Mouse (Mus musculus) hindbrain, embryonic 14.5 days (tissue): Measurements from ENCODE around the gene Tdo2. TPM values are rescaled to one million over a fixed set of nuclear protein-coding genes. Genes with fewer than 3 reads are reported as not detected.

Source experiments
- ATAC-seq: fragments of 200-750 bp; cut with Nextera tagmentation; 2 replicates; pipeline ENCODE4 v1.8.0; 2017; ENCODE audit warnings: moderate number of reproducible peaks, mild to moderate bottlenecking, moderate TSS enrichment, moderate library complexity; ENCODE audit not compliant: low FRiP score
- DNase-seq: peaks from one replicate; pipeline ENCODE4 v3.0.0-alpha.2; 2015; ENCODE audit warnings: low spot score
- H3K27ac ChIP-seq: fragments of 300-500 bp; sonication (generic); 2 replicates; pipeline ENCODE4 v1.5.1; 2014; ENCODE audit warnings: mild to moderate bottlenecking, moderate library complexity
- H3K27me3 ChIP-seq: fragments of 300-500 bp; sonication (generic); 2 replicates; pipeline ENCODE4 v1.6.1; 2014; ENCODE audit warnings: mild to moderate bottlenecking, low read length, mixed read lengths; ENCODE audit not compliant: control insufficient read depth, insufficient read depth
- H3K36me3 ChIP-seq: fragments of 300-500 bp; sonication (generic); replicated peaks from 2 replicates; pipeline ENCODE4 v1.6.1; 2014; ENCODE audit not compliant: control insufficient read depth, insufficient read depth
- H3K4me1 ChIP-seq: fragments of 300-500 bp; sonication (generic); replicated peaks from 2 replicates; pipeline ENCODE4 v1.6.1; 2014; ENCODE audit warnings: antibody characterized with exemption, low read length, mixed read lengths; ENCODE audit not compliant: control insufficient read depth, insufficient read depth
- H3K4me2 ChIP-seq: fragments of 300-500 bp; sonication (generic); replicated peaks from 2 replicates; pipeline ENCODE4 v1.6.1; 2014; ENCODE audit warnings: mild to moderate bottlenecking, moderate library complexity
- H3K4me3 ChIP-seq: fragments of 300-500 bp; sonication (generic); replicated peaks from 2 replicates; pipeline ENCODE4 v1.5.1; 2014; ENCODE audit warnings: mild to moderate bottlenecking, low read length
- H3K9ac ChIP-seq: fragments of 300-500 bp; sonication (generic); 2 replicates; pipeline ENCODE4 v1.6.1; 2014
- H3K9me3 ChIP-seq: fragments of 300-500 bp; sonication (generic); 2 replicates; pipeline ENCODE4 v1.6.1; 2016; ENCODE audit warnings: low read length; ENCODE audit not compliant: control insufficient read depth
- WGBS: fragments of 180-500 bp; shearing (Covaris S2); extraction: QIAGEN DNeasy Blood & Tissue Kit; methylation state at CpG from one replicate; pipeline ENCODE4 v1.1.7; 2014; 5-methylcytosine and 5-hydroxymethylcytosine counted together
- polyA plus RNA-seq: library from polyadenylated mRNA; unstranded; fragments of >200 nt; fragmentation: Nextera tagmentation; extraction: Ambion mirVana; gene quantifications from 2 replicates; pipeline ENCODE4 v1.2.1, GENCODE M21; 2014

Gene Tdo2
- polyA plus RNA-seq, 1 experiment from 2014 or later = not detected

DNA sequence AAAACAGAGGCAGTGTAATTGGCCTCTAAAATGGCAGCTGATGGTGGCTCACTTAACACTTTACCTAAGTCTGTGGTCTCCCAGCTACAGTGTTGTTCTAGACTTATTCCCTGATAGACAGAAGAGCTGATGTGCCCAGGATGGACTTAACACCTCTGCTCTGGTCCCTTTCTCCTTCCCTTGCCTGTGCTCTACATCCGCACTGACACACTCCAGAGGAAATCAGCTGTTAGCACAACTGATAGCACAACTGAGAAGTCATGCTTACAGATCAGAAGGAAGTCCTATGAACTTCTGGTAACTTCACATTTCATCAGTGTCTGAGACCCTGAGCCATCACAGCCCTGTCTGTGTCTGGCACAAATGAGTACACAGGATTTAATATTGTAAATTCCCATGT is 46.9 kb downstream of the Tdo2 start:
- H3K4me1 ChIP-seq = no peaks in the 10 kb centered on the region
- ATAC-seq (no peak), DNase-seq (no peak)
- H3K27ac ChIP-seq = no peak overlapping the region
- H3K9ac ChIP-seq = no peak overlapping the region
- H3K36me3 ChIP-seq = no peaks in the 10 kb centered on the region
- no peak overlapping the region for H3K4me3 ChIP-seq
- 92% methylated on average over 1 of the region's 1 CpGs for WGBS
- H3K27me3 ChIP-seq = no peaks in the 10 kb centered on the region
- no peak overlapping the region for H3K4me2 ChIP-seq
- H3K9me3 ChIP-seq = no peaks in the 10 kb centered on the region

GRCm38 (mm10) chr3:81926764-81927325 is 49.2 kb downstream of the Tdo2 start:
- Histone ChIP-seq H3K9ac (no peak overlapping the region), H3K4me1 (no peaks in the 10 kb centered on the region), H3K27ac (no peak overlapping the region), H3K9me3 (no peaks in the 10 kb centered on the region), H3K27me3 (no peaks in the 10 kb centered on the region), H3K4me3 (no peak overlapping the region), H3K36me3 (no peaks in the 10 kb centered on the region), H3K4me2 (no peak overlapping the region)
- 48% methylated on average over 9 of the region's 9 CpGs for WGBS
- ATAC-seq (no peak), DNase-seq (no peak)

- WGBS = 56% methylated on average over 5 of the region's 5 CpGs
- Histone ChIP-seq H3K4me2 (no peak overlapping the region), H3K27ac (no peak overlapping the region), H3K9me3 (no peaks in the 10 kb centered on the region), H3K9ac (no peak overlapping the region), H3K36me3 (no peaks in the 10 kb centered on the region), H3K4me1 (0 out of 2 replicates have a peak, but pooled peaks cover 2% of the 10 kb centered on the region), H3K4me3 (no peak overlapping the region), H3K27me3 (no peaks in the 10 kb centered on the region)
- no peak for ATAC-seq
- DNase-seq = no peak
These were observed 50.1 kb downstream of the Tdo2 start for GRCm38 (mm10) chr3:81925856-81926255.

DNA sequence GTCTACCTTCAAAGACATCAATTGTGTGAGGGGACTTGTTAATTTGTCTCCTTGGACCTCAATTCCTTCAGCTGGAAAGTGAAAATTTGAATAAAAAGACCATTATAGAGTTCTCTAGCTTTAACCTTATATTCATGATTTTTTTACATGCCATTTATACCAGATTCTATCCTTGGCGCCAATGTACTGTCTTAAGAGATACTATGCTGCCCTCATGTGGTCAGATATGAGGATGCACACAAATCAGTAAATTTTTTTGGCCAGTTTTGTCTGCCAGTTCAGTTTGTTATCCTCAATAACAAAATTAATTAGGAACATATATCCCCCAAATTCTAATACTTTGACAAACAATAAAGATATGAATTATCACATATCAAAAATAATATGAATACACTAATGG is 51.1 kb downstream of the Tdo2 start:
- 5% methylated on average over 1 of the region's 1 CpGs for WGBS
- H3K4me3 ChIP-seq = no peak overlapping the region
- H3K27me3 ChIP-seq = no peaks in the 10 kb centered on the region
- H3K4me1 ChIP-seq = 0 out of 2 replicates have a peak, but pooled peaks cover 5% of the 10 kb centered on the region
- no peaks in the 10 kb centered on the region for H3K9me3 ChIP-seq
- H3K27ac ChIP-seq = no peak overlapping the region
- ATAC-seq (peak; percentile 55; the same call in 1 of the 2 replicates), DNase-seq (peak; percentile 89)
- no peaks in the 10 kb centered on the region for H3K36me3 ChIP-seq
- no peak overlapping the region for H3K4me2 ChIP-seq
- H3K9ac ChIP-seq = no peak overlapping the region

DNA sequence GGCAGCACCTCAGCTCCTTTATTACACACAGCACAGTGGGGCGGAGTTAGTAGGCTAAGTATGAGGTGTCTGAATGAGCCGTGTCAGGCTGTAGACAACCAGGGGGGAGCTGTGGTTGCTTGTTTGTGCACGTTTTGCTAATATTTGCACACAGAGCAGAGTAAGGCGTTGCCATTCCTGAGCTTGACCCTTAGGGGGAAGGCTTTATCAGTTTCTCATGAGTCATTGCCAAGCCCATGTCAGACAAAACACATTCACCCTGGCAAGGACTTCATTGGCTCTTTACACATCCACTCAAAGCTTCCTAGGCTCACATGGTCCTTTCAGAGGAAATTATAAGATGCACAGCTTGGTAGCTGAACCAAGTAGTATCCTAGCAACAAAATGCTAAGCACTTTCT is 53.1 kb downstream of the Tdo2 start:
- H3K27me3 ChIP-seq = no peaks in the 10 kb centered on the region
- H3K4me3 ChIP-seq = no peak overlapping the region
- no peak overlapping the region for H3K4me2 ChIP-seq
- H3K4me1 ChIP-seq = 0 out of 2 replicates have a peak, but pooled peaks cover 5% of the 10 kb centered on the region
- H3K36me3 ChIP-seq = no peaks in the 10 kb centered on the region
- no peaks in the 10 kb centered on the region for H3K9me3 ChIP-seq
- ATAC-seq (no peak), DNase-seq (no peak)
- H3K9ac ChIP-seq = no peak overlapping the region
- H3K27ac ChIP-seq = no peak overlapping the region
- 41% methylated on average over 4 of the region's 4 CpGs for WGBS

DNA sequence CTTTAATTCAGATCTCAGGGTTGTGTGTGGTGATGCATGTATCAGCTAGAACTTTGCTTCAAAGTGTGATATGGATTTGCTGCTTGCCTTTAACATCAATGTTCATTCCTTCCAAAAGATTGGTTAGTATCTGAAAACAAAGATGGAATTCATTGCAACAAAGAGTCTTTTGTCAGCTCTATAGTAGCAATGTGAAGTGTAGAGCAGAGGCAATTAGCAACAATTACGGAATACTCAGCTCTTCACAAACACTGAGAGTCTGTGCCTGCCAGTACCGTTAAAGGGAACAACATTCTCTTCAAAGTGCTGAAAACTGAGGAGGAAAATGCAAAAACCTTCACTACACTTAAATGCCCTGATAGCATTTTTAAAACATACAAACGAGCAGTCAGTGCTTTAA is 56.3 kb downstream of the Tdo2 start:
- ATAC-seq = no peak
- no peak overlapping the region for H3K27ac ChIP-seq
- 0 out of 2 replicates have a peak, but pooled peaks cover 5% of the 10 kb centered on the region for H3K4me1 ChIP-seq
- H3K4me2 ChIP-seq = no peak overlapping the region
- H3K4me3 ChIP-seq = no peak overlapping the region
- no peak for DNase-seq
- WGBS = 54% methylated on average over 3 of the region's 3 CpGs
- no peaks in the 10 kb centered on the region for H3K27me3 ChIP-seq
- no peaks in the 10 kb centered on the region for H3K9me3 ChIP-seq
- H3K9ac ChIP-seq = no peak overlapping the region
- H3K36me3 ChIP-seq = no peaks in the 10 kb centered on the region

- Histone ChIP-seq H3K4me1 (0 out of 2 replicates have a peak, but pooled peaks cover 5% of the 10 kb centered on the region), H3K4me3 (no peak overlapping the region), H3K9me3 (no peaks in the 10 kb centered on the region), H3K36me3 (no peaks in the 10 kb centered on the region), H3K9ac (no peak overlapping the region), H3K27ac (no peak overlapping the region), H3K4me2 (no peak overlapping the region), H3K27me3 (no peaks in the 10 kb centered on the region)
- 82% methylated on average over 8 of the region's 8 CpGs for WGBS
- no peak for DNase-seq
- no peak for ATAC-seq
These were observed 57.8 kb downstream of the Tdo2 start for GRCm38 (mm10) chr3:81918215-81918614.

GRCm38 (mm10) chr3:81917354-81917935 is 58.6 kb downstream of the Tdo2 start:
- H3K27me3 ChIP-seq = no peaks in the 10 kb centered on the region
- H3K36me3 ChIP-seq = no peaks in the 10 kb centered on the region
- H3K27ac ChIP-seq = no peak overlapping the region
- H3K4me1 ChIP-seq = 0 out of 2 replicates have a peak, but pooled peaks cover 5% of the 10 kb centered on the region
- no peak overlapping the region for H3K4me3 ChIP-seq
- 0 out of 2 replicates have a peak, but pooled peaks have one; percentile 12 for ATAC-seq
- no peak overlapping the region for H3K4me2 ChIP-seq
- no peak for DNase-seq
- H3K9ac ChIP-seq = no peak overlapping the region
- H3K9me3 ChIP-seq = no peaks in the 10 kb centered on the region
- WGBS = 78% methylated on average over 3 of the region's 3 CpGs

DNA sequence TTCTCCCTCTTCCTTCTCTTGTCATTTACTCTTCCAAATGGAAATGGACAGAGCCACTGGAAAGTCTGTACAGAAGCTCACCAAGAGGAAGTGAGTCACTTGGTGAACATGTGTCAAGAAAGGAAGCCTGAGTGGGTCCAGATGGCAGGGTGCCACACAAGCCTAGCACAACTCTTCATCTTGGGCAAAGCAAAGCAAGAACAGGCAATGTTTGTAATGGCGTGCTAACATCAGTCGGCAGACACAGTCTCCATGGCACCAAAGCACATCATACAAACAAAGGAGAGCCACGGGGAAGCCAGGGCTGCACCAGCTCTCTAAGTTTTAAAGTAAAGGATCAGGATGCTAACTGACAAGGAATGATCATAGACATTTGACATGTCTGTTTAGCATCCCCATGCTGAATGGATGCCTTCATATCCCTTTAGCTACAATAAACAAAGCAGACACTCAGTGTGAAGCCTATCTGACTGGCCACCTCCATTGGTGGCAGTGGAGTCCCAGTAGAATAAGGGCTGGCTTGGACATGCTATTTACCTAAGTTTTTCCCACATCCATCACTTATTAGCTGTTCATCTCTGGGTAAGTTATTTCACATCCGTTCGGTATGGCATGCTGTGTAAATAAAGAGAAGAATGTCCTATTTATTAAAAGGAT is 59.8 kb downstream of the Tdo2 start:
- Histone ChIP-seq H3K27ac (no peak overlapping the region), H3K4me2 (no peak overlapping the region), H3K9me3 (no peaks in the 10 kb centered on the region), H3K27me3 (no peaks in the 10 kb centered on the region), H3K4me1 (0 out of 2 replicates have a peak, but pooled peaks cover 5% of the 10 kb centered on the region), H3K9ac (no peak overlapping the region), H3K36me3 (no peaks in the 10 kb centered on the region), H3K4me3 (no peak overlapping the region)
- WGBS = 56% methylated on average over 5 of the region's 5 CpGs
- DNase-seq (no peak), ATAC-seq (peak; percentile 62; the same call in 1 of the 2 replicates)
